Mouse (Mus musculus): ENCODE results near the gene Lrrc58. TPM values are rescaled to one million over a fixed set of nuclear protein-coding genes. Genes with fewer than 3 reads are reported as not detected.

Lrrc58 gene
- total RNA-seq (2021), result 10 to 100 TPM; 36.5 to 38.3 TPM
- long read RNA-seq, experiment 1, full-length matches to known transcripts, result 2 of 10 reads
- long read RNA-seq, experiment 1, partial matches to known transcripts, result 0 of 10 reads
- long read RNA-seq, experiment 1, other reads (novel, unspliced or antisense), result 8 of 10 reads
- long read RNA-seq, experiment 2, full-length matches to known transcripts, result 3 of 9 reads
- long read RNA-seq, experiment 2, partial matches to known transcripts, result 0 of 9 reads
- long read RNA-seq, experiment 2, other reads (novel, unspliced or antisense), result 6 of 9 reads

GRCm38 (mm10) chr16:37867791-37868505, at the start of gene Lrrc58:
TSS of gene Lrrc58 (plus strand) at chr16:37868389.
- DNase-seq, result peak; percentile 89

GRCm38 (mm10) chr16:37823949-37824348, 44.2 kb upstream of the Lrrc58 start:
- DNase-seq, result no peak

GRCm38 (mm10) chr16:37824778-37825505, 43.2 kb upstream of the Lrrc58 start:
- DNase-seq, result no peak

- no peak for DNase-seq
These were observed 41.9 kb upstream of the Lrrc58 start for GRCm38 (mm10) chr16:37826286-37826685.

GRCm38 (mm10) chr16:37831041-37831440, 37.1 kb upstream of the Lrrc58 start:
- no peak for DNase-seq

- no peak for DNase-seq
These were observed 30.6 kb upstream of the Lrrc58 start for GRCm38 (mm10) chr16:37837571-37837970.

GRCm38 (mm10) chr16:37842439-37842838, 25.8 kb upstream of the Lrrc58 start:
- no peak for DNase-seq

- DNase-seq, result no peak
These were observed 24.4 kb upstream of the Lrrc58 start for GRCm38 (mm10) chr16:37843740-37844139.

GRCm38 (mm10) chr16:37845202-37845925, 22.8 kb upstream of the Lrrc58 start:
- no peak for DNase-seq

GRCm38 (mm10) chr16:37847081-37847480, 21.1 kb upstream of the Lrrc58 start:
- DNase-seq, result no peak

- no peak for DNase-seq
These were observed 16.8 kb upstream of the Lrrc58 start for GRCm38 (mm10) chr16:37851366-37851765.

GRCm38 (mm10) chr16:37853279-37853678, 14.9 kb upstream of the Lrrc58 start:
- no peak for DNase-seq

- no peak for DNase-seq
These were observed 14.1 kb upstream of the Lrrc58 start for GRCm38 (mm10) chr16:37854054-37854453.

- DNase-seq, result no peak
These were observed 13.6 kb upstream of the Lrrc58 start for GRCm38 (mm10) chr16:37854593-37854992.

GRCm38 (mm10) chr16:37855583-37855982, 12.6 kb upstream of the Lrrc58 start:
- no peak for DNase-seq

- DNase-seq, result no peak
These were observed 11.9 kb upstream of the Lrrc58 start for GRCm38 (mm10) chr16:37856327-37856726.

GRCm38 (mm10) chr16:37857495-37857894, 10.7 kb upstream of the Lrrc58 start:
- no peak for DNase-seq

GRCm38 (mm10) chr16:37860213-37860612, 8.0 kb upstream of the Lrrc58 start:
- no peak for DNase-seq

- no peak for DNase-seq
These were observed 7.2 kb upstream of the Lrrc58 start, which contains the start of gene Gm36028 for GRCm38 (mm10) chr16:37861029-37861428. TSS of gene Gm36028 (minus strand) at chr16:37861146.

- DNase-seq, result no peak
These were observed 4.3 kb upstream of the Lrrc58 start for GRCm38 (mm10) chr16:37863876-37864275.

- DNase-seq, result no peak
These were observed 2.3 kb upstream of the Lrrc58 start for GRCm38 (mm10) chr16:37865841-37866240.

All from gastrocnemius, postnatal 25 days (tissue).